Mouse (Mus musculus) urinary bladder, postnatal 25 days (tissue): ENCODE measurements at regions not wholly inside any gene's neighbourhood (a gene's known extent, or its start where the extent isn't known, plus 50 kb on each side); places are given as distances from the start of the nearest gene placed in this dataset.
"Not testable (repeated sequence)": the region's sequence is repeated elsewhere in the genome, so short reads cannot be mapped to it uniquely, and the experiment has no call there.

ENCODE experiments used
- DNase-seq: peaks from one replicate; pipeline ENCODE4 v3.0.0; 2022; ENCODE audit warnings: low spot score

GRCm38 (mm10) chr6:144940871-144941380 lies 135.1 kb downstream of the Bcat1 start:
- no peak for DNase-seq

GRCm38 (mm10) chr6:144938613-144939236 lies 137.3 kb downstream of the Bcat1 start:
- DNase-seq: no peak

- no peak for DNase-seq
Measured at GRCm38 (mm10) chr6:144937211-144937610, 138.8 kb downstream of the Bcat1 start.

- DNase-seq: no peak
Measured at GRCm38 (mm10) chr6:144933722-144934235, 142.2 kb downstream of the Bcat1 start.

GRCm38 (mm10) chr6:144932402-144932801 lies 143.6 kb downstream of the Bcat1 start:
- no peak for DNase-seq

- no peak for DNase-seq
Measured at GRCm38 (mm10) chr6:144929959-144930358, 146.0 kb downstream of the Bcat1 start.

GRCm38 (mm10) chr6:144929262-144929855 lies 146.6 kb downstream of the Bcat1 start:
- no peak for DNase-seq

- no peak for DNase-seq
Measured at GRCm38 (mm10) chr6:144927599-144927998, 145.8 kb upstream of the Sox5 start.

GRCm38 (mm10) chr6:144922762-144923161 lies 141.0 kb upstream of the Sox5 start:
- no peak for DNase-seq

- no peak for DNase-seq
Measured at GRCm38 (mm10) chr6:144919750-144920149, 138.0 kb upstream of the Sox5 start.

- peak; percentile 7 for DNase-seq
Measured at GRCm38 (mm10) chr6:144917128-144917527, 135.4 kb upstream of the Sox5 start.

- DNase-seq: no peak
Measured at GRCm38 (mm10) chr6:144911781-144912180, 130.0 kb upstream of the Sox5 start.

GRCm38 (mm10) chr6:144910392-144910791 lies 128.6 kb upstream of the Sox5 start:
- DNase-seq: no peak

GRCm38 (mm10) chr6:144908646-144909045 lies 126.9 kb upstream of the Sox5 start:
- DNase-seq: no peak

- DNase-seq: no peak
Measured at GRCm38 (mm10) chr6:144903156-144903555, 121.4 kb upstream of the Sox5 start.

GRCm38 (mm10) chr6:144902267-144902995 lies 120.7 kb upstream of the Sox5 start:
- peak; percentile 12 for DNase-seq

- no peak for DNase-seq
Measured at GRCm38 (mm10) chr6:144901825-144902224, 120.0 kb upstream of the Sox5 start.

- DNase-seq: not testable (repeated sequence)
Measured at GRCm38 (mm10) chr6:144900858-144901257, 119.1 kb upstream of the Sox5 start.

- no peak for DNase-seq
Measured at GRCm38 (mm10) chr6:144897526-144897925, 115.7 kb upstream of the Sox5 start.

GRCm38 (mm10) chr6:144890914-144891313 lies 109.1 kb upstream of the Sox5 start:
- DNase-seq: no peak

GRCm38 (mm10) chr6:144890166-144890565 lies 108.4 kb upstream of the Sox5 start:
- no peak for DNase-seq

- no peak for DNase-seq
Measured at GRCm38 (mm10) chr6:144883117-144883516, 101.3 kb upstream of the Sox5 start.

GRCm38 (mm10) chr6:144880098-144880497 lies 98.3 kb upstream of the Sox5 start:
- no peak for DNase-seq
